Mouse (Mus musculus) hematopoietic stem cell, adult 5-6 weeks (primary cell): ENCODE measurements around the gene Slc2a4. TPM values are rescaled to one million over a fixed set of nuclear protein-coding genes. Genes with fewer than 3 reads are reported as not detected.

Experiments
- ATAC-seq, 2 experiments: fragments of 125-278 bp in 1 of 2; replicated peaks in 1 of 2; 2 replicates each; pipeline ENCODE4 v1.8.0; 2016 to 2017; ENCODE audit warnings: inconsistent platforms in 2 of 2, mild to moderate bottlenecking in 2 of 2, moderate number of reproducible peaks in 2 of 2, low read depth in 1 of 2, moderate TSS enrichment in 1 of 2; ENCODE audit not compliant: low FRiP score in 2 of 2, poor library complexity in 2 of 2, severe bottlenecking in 2 of 2, insufficient read depth in 1 of 2, low TSS enrichment in 1 of 2
- total RNA-seq: library from RNA; stranded (forward); fragments of 172-1452, 232-1000 nt; gene quantifications from 2 replicates; pipeline ENCODE4 v1.2.3, GENCODE M21; 2017

Gene Slc2a4
- total RNA-seq, 1 experiment from 2014 or later, result not detected

DNA sequence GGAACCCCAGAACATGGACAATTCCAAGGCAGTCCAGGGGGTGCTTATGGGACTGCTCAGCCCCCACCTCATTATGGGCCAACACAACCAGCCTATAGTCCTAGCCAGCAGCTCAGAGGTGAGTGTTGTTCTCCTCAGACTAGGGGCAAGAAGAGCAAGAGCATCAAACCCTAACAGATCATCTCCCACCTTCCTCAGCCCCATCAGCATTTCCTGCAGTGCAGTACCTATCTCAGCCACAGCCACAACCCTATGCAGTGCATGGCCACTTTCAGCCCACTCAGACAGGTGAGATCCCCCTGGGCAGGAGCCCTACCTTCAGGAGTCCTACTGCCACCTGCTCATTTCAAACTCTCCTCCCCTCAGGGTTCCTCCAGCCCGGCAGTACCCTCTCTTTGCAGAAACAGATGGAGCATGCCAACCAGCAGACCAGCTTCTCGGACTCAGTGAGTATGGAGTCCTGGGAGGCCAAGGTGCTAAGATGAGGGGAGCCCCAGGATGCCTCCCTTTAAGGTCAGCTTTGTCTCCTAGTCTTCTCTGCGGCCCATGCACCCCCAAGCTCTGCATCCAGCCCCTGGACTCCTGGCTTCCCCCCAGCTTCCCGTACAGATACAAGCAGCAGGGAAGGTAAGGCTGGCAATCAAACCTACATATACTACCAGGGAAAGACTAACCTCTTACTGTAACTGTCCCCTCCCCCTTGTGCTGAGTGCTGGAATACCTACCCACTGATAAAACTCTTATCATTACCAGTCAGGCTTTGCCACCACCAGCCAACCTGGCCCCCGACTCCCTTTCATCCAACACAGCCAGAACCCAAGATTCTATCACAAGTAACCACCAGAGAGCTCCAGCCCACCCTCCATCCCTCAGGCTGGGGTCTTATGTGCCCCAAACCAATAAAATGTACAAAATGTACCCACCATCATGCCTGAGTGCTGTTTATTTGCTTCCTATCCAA, 32.0 kb downstream of the Slc2a4 start:
- ATAC-seq, result no peak

DNA sequence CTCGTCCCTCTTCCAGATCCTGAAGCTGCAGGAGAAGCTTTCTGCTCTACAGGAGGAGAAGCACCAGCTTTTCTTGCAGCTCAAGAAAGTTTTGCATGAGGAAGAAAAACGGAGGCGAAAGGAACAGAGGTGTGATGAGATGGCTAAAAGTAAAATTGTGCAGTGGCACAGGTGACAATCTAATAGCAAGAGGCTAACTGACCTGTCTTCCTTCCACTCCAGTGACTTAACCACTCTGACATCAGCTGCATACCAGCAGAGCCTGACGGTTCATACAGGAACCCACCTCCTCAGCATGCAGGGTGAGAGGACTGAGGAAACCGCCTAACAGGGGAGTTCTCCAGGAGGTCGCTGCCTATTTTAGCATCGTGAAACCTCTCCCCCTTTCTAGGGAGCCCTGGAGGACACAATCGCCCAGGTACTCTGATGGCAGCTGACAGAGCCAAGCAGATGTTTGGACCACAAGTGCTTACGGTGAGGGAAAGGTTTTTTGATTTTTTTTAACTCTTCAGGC, 33.0 kb downstream of the Slc2a4 start:
- no peak for ATAC-seq

DNA sequence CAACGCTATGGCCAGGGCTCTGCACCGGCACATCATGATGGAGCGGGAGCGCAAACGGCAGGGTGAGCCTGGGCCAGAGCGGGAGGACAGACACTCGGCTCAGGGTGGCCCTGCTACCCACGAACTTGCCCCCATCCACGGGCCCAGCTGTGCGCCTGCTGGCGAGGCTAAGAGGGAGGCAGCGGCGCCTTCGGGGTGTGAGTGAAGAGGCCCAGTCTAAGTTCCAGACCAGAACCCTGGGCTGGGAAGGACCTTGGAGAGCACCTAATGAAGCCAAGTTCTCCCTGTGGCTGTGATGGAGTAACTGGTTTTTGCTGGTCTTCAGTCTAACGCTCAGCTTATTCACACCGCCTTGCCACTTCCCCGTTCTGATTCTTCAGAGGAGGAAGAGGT, 33.6 kb downstream of the Slc2a4 start:
- no peak for ATAC-seq

DNA sequence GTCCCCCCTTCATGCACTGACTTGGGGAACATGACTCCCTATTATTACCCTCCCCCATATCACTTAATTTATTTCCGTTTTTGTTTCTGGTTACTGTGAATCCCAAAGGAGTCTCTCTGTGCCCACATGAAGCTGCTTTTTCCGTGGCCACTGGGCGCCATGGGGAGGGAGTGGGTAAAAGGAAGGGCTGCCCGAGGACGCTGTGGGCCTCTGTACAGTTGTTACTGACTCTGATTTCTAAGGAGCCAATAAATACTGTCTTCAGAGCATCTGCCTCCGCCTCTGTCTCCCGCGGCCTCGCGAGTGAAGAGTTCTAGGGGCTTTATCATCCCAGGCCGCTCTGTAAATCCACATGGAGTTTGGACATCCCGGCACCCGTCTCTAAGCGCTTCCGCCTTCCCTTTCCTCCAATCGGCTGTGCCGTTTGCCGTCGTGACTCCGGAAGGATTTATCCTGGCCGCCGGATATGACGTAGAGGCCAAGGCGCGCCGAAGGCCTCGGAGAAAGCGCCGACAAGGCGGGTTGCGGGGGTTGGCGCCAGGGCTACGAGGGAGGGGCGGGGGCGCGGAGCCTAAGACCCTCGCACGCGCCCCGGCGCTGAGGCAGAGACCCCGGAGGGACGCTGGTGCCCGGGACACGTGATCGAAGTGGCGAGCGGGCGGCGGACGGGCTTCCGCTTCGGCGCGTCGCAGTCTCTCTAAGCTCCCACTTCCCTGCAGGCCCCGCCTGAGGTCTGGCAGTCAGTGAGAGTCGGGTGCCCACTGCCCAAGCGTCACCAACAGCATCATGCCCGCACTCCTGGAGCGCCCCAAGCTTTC, 34.2 kb downstream of the Slc2a4 start, which contains the start of gene Gps2:
Gps2 (plus strand) TSS at position 335 of the 818 bp plus-strand sequence.
- peak; percentile 80 to 87 for ATAC-seq

DNA sequence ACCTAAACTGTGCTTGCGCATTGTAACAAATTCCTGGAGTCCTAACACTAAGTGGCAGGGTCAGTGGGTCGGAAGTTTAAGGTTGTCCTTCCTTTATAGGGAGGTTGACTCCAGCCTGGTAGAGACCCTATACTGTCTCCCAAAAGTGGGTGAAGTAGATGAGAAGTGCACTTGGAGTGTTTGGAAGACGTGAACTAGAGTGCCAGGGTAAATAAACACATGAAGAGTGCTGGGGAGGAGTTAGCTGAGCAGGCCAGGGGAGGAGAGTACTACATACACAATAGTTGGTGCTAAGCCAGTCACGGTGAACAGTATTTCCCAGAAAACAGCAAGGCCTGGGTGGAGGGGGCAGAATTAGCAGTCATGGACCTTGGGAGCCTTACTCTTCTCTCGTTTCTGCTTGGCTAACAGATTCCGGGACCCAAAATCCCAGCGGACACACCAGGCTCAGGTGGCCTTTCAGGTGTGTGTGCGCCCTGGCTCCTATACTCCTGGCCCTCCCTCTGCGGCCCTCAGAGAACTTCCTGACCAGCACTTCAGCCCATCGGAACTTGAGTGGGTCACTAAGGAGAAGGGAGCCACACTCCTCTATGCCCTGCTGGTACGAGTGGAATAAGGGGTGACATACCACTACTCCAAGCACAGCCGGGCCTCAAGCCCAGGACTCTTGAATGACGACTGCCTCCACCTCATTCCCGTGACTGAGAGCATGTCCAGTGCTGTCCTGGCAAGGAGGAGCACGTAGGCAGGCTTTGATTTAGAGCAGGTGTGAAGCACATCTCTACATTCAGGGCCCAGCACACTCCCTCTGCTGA, 35.1 kb downstream of the Slc2a4 start:
- ATAC-seq, result no peak

DNA sequence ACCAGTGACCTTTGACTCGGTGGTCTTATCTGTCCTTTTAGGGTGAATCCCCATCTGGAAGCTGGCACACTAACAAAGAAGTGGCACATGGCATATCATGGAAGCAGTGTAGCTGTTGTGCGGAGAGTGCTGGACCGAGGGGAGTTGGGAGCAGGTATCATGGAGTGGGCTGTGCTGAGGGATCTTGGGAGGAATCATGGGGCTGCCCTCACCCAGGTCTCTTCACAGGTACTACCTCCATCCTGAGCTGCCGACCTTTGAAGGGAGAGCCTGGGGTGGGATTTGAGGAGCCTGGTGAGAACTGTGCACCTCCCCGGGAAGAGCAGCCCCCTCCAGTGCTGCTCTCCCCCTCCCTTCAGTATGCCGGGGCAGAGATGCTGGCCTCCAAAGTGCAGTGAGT, 36.3 kb downstream of the Slc2a4 start:
- ATAC-seq, result no peak

DNA sequence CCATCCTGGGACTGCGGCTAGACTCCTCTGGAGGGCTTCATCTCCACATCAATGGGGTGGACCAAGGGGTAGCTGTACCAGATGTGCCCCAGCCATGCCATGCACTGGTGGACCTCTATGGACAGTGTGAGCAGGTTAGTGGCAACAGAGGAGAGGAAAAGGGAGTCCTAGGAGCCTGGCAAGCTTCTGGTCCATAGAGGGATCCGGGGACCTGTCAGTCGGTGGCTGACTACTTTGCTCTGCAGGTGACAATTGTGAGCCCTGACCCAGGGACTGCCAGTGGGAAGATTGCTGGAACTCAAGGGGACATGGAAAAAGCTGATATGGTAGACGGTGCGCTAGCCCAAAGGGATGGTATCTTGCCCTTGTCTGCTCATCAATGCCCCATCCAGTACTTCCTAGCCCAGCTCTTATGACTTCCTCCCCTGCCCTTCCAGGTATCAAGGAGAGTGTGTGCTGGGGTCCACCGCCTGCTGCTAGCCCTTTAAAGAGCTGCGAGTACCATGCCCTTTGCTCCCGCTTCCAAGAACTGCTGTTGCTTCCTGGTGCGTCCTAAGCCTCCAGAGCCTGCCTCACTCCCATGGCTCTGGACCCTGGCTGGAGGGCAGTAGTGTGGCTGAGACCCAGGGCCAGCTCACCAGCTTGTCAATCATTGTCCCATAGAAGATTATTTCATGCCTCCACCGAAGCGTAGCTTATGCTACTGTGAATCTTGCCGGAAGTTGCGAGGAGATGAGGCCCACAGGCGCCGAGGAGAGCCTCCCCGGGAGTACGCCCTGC, 37.0 kb downstream of the Slc2a4 start:
- ATAC-seq, result no peak

DNA sequence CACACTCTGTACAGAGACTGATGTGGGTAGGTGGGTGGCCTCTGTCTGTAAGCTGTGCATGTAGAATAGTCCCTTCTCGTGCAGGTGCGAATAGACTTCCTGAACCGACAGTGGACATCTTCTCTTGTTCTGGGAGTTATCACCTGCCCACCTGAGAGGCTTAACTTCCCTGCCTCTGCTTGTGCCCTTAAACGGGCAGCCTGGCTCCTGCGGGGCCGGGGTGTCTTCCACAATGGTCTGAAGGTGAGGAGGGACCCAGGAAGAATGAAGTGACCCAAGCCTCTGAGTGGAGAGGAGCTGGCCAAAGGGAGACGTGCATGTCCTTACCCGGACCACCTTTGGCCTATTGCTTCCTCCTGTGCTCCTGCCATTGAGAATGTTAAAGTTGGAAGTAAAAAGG, 37.8 kb downstream of the Slc2a4 start:
- ATAC-seq, result no peak

DNA sequence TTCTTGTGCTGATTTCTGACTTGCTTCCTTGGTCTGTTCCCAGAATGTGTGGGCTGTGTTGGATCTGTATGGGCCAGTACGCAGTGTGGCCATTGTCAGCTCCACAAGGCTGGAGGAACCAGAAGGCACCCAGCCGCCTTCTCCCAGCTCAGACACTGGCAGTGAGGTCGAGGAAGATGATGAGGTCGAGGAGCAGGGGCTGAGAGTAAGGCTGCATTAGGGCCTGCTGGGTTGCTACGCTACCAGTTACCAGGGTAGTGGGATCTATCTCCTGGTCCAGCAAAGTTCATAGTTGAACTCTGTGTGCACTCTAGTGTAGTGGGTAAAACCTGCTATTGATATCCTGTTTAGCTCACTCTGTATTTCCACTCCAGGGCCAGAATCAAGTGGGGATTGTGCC, 38.8 kb downstream of the Slc2a4 start:
- no peak for ATAC-seq

DNA sequence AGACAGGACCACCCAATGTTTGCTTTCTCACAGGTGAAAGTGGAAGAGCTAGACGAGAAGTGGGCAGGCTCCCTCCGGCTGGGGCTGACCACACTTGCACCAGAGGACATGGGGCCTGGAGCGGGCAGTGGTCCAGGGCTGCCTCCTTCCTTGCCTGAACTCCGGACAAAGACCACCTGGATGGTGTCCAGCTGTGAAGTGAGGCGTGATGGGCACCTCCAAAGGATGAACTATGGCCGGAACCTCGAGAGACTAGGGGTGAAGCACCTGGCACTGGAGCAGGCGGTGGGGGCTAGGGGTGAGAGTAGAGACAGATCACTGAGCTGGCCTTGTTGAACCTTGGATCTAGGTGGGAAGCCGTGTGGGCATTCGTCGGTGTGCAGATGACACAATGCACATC, 39.3 kb downstream of the Slc2a4 start:
- no peak for ATAC-seq

DNA sequence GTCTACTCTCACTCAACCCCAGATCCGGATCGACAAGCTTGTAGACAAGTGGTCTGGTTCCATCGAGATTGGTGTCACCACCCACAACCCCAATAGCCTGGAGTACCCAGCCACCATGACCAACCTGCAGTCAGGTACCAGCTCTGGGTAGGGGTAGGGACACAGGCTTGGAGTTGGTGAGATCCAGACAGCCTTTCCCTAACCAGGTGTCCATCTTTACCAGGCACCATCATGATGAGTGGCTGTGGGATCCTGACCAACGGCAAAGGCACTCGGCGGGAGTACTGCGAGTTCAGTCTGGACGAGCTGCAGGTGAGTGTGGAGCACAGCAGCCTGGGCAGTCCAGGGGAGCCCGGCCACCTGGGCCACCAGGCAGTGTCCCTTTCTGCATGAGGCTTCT, 43.7 kb downstream of the Slc2a4 start:
- ATAC-seq, result no peak

DNA sequence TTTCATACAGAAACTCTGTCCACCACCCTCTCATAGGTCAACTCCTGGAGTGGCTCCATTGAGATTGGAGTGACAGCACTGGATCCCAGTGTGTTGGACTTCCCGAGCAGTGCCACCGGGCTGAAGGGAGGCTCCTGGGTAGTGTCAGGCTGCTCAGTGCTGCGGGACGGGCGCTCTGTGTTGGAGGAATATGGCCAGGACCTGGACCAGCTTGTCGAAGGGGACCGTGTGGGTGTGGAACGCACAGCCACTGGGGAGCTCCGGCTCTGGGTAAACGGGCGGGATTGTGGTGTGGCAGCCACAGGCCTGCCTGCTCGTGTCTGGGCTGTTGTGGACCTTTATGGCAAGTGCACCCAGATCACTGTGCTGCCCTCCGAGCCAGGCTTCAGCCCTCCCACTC, 45.0 kb downstream of the Slc2a4 start:
- no peak for ATAC-seq

DNA sequence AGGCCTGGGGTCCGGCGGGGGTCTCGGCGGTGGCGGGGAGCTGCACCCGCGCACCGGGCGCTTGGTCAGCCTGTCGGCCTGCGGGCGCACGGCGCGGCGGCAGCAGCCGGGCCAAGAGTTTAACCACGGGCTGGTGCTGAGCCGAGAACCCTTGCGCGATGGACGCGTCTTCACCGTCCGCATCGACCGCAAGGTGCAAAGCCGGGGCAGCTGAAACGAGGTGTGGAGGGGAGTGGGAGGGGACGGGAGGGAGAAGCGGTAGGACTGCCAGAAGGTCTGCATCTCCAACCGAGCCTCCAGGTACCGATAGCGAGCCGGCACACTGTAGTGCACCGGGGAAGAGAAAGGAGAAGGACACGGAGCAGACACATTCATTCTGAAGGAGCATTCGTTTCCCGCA, 46.0 kb downstream of the Slc2a4 start:
- no peak for ATAC-seq

DNA sequence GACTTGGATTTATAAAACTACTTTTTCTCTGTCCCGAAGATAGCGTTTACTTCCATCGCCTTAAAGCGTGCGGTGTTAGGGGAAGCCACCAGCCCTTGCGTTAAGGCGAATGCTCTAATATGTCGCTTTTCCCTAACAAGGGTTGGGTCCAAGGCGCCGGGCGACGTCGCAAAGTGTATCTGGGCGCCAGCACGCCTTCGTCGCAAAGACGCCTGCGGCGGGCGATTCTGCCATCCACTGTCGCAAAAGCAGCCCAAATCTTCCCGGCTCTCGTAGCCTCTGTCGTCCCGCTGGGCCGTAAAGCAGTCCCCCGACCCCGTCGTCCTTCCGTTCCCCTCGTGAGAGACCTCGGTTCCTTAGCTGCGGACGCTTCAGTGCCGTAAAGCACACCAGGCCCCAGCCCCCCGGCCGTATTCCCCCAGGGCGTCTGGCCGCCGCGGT, 46.6 kb downstream of the Slc2a4 start:
- ATAC-seq, result peak; percentile 82

DNA sequence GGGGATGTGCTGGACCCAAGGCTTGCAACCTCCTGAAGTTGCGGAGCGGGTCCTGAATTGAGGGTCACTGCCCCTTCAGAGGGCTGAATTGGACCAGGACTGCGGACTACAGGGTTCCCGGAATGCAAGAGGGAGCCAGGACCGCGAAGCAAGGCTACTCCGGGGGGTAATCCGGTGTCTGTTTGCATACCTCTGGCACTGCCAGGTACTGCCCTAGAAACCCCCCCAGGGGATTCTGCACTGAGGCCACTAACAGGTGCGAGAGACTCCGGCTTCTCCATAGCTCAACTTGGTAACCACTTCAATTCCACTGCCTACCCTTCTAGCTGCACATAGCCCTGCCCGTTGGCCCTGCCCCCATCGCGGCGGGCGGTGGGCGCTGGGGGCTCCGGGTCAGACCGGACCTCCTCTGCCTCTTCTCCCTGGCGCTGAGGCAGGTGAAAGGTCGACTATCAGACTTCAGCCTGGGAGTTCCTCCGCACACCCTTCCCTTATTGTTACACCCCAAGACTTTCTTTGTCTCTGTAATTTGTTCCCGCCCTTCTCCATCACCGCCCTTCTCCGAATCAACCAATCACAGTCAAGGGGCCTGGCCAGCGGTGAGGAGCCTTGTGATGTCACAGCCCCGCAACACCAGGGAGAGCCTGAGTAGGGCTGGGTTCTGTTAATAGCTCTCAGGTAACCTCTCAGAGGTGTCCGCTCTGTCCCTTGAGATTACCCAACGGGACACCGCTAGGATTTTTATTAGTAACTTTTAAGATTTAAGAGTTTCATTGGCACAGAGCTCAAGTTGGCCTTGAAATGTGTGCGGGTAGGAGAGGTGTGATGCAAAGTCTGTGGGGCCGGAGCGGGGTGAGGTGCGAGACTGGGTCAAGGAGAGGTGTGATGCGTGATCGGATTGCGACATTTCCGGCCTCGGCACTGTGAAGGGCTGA, 47.2 kb downstream of the Slc2a4 start, which contains the start of the genes 2810408A11Rik and Neurl4:
2810408A11Rik (minus strand) TSS at position 517 of the 935 bp plus-strand sequence.
Neurl4 (plus strand) TSS at position 602 of the 935 bp plus-strand sequence.
- peak; percentile 89 to 92 for ATAC-seq
